Mouse (Mus musculus) A20 (cell line): Measurements from ENCODE around the gene Plek.

Source experiments
- DNase-seq: peaks from one replicate; pipeline ENCODE4 v3.0.0-alpha.2; 2011; ENCODE audit warnings: low read depth, low spot score

The Plek gene

GRCm38 (mm10) chr11:17000353-17001334 is 51.5 kb downstream of the Plek start:
- peak; percentile 44 for DNase-seq

- DNase-seq: no peak
Measured at GRCm38 (mm10) chr11:16999933-17000332, 52.2 kb downstream of the Plek start.

- no peak for DNase-seq
Measured at GRCm38 (mm10) chr11:16999387-16999786, 52.8 kb downstream of the Plek start.

GRCm38 (mm10) chr11:16997465-16997864 is 54.7 kb downstream of the Plek start:
- no peak for DNase-seq

GRCm38 (mm10) chr11:16996818-16997217 is 55.4 kb downstream of the Plek start:
- DNase-seq: no peak

- no peak for DNase-seq
Measured at GRCm38 (mm10) chr11:16992880-16993279, 59.3 kb downstream of the Plek start.

GRCm38 (mm10) chr11:16989885-16990284 is 62.3 kb downstream of the Plek start:
- no peak for DNase-seq

GRCm38 (mm10) chr11:16987745-16988328 is 64.3 kb downstream of the Plek start:
- peak; percentile 30 for DNase-seq

- DNase-seq: no peak
Measured at GRCm38 (mm10) chr11:16986550-16987187, 65.5 kb downstream of the Plek start.

- peak; percentile 85 for DNase-seq
Measured at GRCm38 (mm10) chr11:16978161-16978707, 73.9 kb downstream of the Plek start.

GRCm38 (mm10) chr11:16977611-16978010 is 74.6 kb downstream of the Plek start:
- no peak for DNase-seq

- no peak for DNase-seq
Measured at GRCm38 (mm10) chr11:16976937-16977336, 75.2 kb downstream of the Plek start.

- no peak for DNase-seq
Measured at GRCm38 (mm10) chr11:16973086-16973485, 79.1 kb downstream of the Plek start.

- DNase-seq: no peak
Measured at GRCm38 (mm10) chr11:16972027-16972426, 80.2 kb downstream of the Plek start.

GRCm38 (mm10) chr11:16969650-16970049 is 82.5 kb downstream of the Plek start:
- peak; percentile 50 for DNase-seq

- peak; percentile 69 for DNase-seq
Measured at GRCm38 (mm10) chr11:16967806-16968205, 84.4 kb downstream of the Plek start.

- DNase-seq: no peak
Measured at GRCm38 (mm10) chr11:16958520-16958919, 93.7 kb downstream of the Plek start.

GRCm38 (mm10) chr11:16957030-16957429 is 95.2 kb downstream of the Plek start:
- no peak for DNase-seq

- DNase-seq: peak; percentile 74
Measured at GRCm38 (mm10) chr11:16956115-16956862, 95.9 kb downstream of the Plek start.

GRCm38 (mm10) chr11:16951761-16952010 is 100.5 kb downstream of the Plek start:
- DNase-seq: no peak

- DNase-seq: peak; percentile 99
Measured at GRCm38 (mm10) chr11:16950976-16951760, 101.0 kb downstream of the Plek start, which contains the start of gene Fbxo48. TSS of gene Fbxo48 (plus strand) at chr11:16951375.
